Mouse (Mus musculus): ENCODE data around the gene Tnpo2.

Tnpo2 gene

GRCm38 (mm10) chr8:85027922-85028321 is 8.8 kb upstream of the Tnpo2 start:
- no peak for DNase-seq

GRCm38 (mm10) chr8:85029271-85029670 is 7.4 kb upstream of the Tnpo2 start:
- no peak for DNase-seq

GRCm38 (mm10) chr8:85032622-85033311 is 3.9 kb upstream of the Tnpo2 start:
- DNase-seq: peak in 1 of 2 experiments; percentile 42

GRCm38 (mm10) chr8:85033867-85034266 is 2.8 kb upstream of the Tnpo2 start:
- DNase-seq: no peak

- peak; percentile 75 to 83 for DNase-seq
Observed at GRCm38 (mm10) chr8:85034764-85035163, 2.0 kb upstream of the Tnpo2 start.

- DNase-seq: no peak
Observed at GRCm38 (mm10) chr8:85035165-85035727, 1.5 kb upstream of the Tnpo2 start.

GRCm38 (mm10) chr8:85035728-85036310 is 896 bp upstream of the Tnpo2 start:
- peak in 1 of 2 experiments; percentile 40 for DNase-seq

GRCm38 (mm10) chr8:85036381-85036717 is 366 bp upstream of the Tnpo2 start:
- no peak for DNase-seq

- no peak for DNase-seq
Observed at GRCm38 (mm10) chr8:85037366-85037680, 608 bp downstream of the Tnpo2 start.

GRCm38 (mm10) chr8:85037681-85038531 is 1.2 kb downstream of the Tnpo2 start:
- DNase-seq: peak; percentile 59 to 62

- no peak for DNase-seq
Observed at GRCm38 (mm10) chr8:85043619-85044018, 6.9 kb downstream of the Tnpo2 start.

GRCm38 (mm10) chr8:85057367-85057766 is 20.7 kb downstream of the Tnpo2 start:
- no peak for DNase-seq

GRCm38 (mm10) chr8:85059879-85060616 is 23.3 kb downstream of the Tnpo2 start, which contains the start of gene Fbxw9:
Gene Fbxw9, plus strand, starts transcription at chr8:85060055.
- DNase-seq: peak; percentile 93 to 95

- no peak for DNase-seq
Observed at GRCm38 (mm10) chr8:85062603-85063002, 25.9 kb downstream of the Tnpo2 start.

GRCm38 (mm10) chr8:85065213-85065612 is 28.5 kb downstream of the Tnpo2 start:
- DNase-seq: no peak

- no peak for DNase-seq
Observed at GRCm38 (mm10) chr8:85067155-85067554, 30.4 kb downstream of the Tnpo2 start.

- peak; percentile 41 to 64 for DNase-seq
Observed at GRCm38 (mm10) chr8:85067982-85068381, 31.3 kb downstream of the Tnpo2 start, which contains the start of gene Gm5741. Gene Gm5741, minus strand, starts transcription at chr8:85067982.

- peak in 1 of 2 experiments; percentile 29 for DNase-seq
Observed at GRCm38 (mm10) chr8:85071041-85071440, 34.3 kb downstream of the Tnpo2 start.

- peak; percentile 91 to 92 for DNase-seq
Observed at GRCm38 (mm10) chr8:85071514-85072281, 35.0 kb downstream of the Tnpo2 start, which contains the start of gene Dhps. Gene Dhps, plus strand, starts transcription at chr8:85071757.

GRCm38 (mm10) chr8:85072364-85072929 is 35.7 kb downstream of the Tnpo2 start:
- DNase-seq: no peak

GRCm38 (mm10) chr8:85073041-85073612 is 36.4 kb downstream of the Tnpo2 start:
- no peak for DNase-seq
